Mouse (Mus musculus): Measurements from ENCODE around the gene Svep1. TPM values are rescaled to one million over a fixed set of nuclear protein-coding genes. Genes with fewer than 3 reads are reported as not detected.

Gene Svep1
- polyA plus RNA-seq (2015; fragmentation: Nextera tagmentation; extraction: Ambion mirVana) = 0.31 and 0.46 TPM in 2 replicates

- peaks cover 9% of the 10 kb centered on the region for H3K4me1 ChIP-seq
- WGBS = under 1% methylated on average over 47 of the region's 47 CpGs
- peak within 1 kb of the TSS; percentile 75 for H3K4me2 ChIP-seq (replicated peaks)
- no peaks in the 10 kb centered on the region for H3K36me3 ChIP-seq
- H3K27ac ChIP-seq (replicated peaks) = no peak within 1 kb of the TSS
- no peaks in the 10 kb centered on the region for H3K9me3 ChIP-seq
- peaks cover 25% of the 10 kb centered on the region for H3K27me3 ChIP-seq
- peak; percentile 70 for ATAC-seq (replicated peaks)
- H3K4me3 ChIP-seq = peak within 1 kb of the TSS; percentile 41
- peak within 1 kb of the TSS; percentile 42 for H3K9ac ChIP-seq (replicated peaks)
These were observed at the start of gene Svep1 for GRCm38 (mm10) chr4:58206115-58206945. Gene Svep1 (minus strand): TSS chr4:58206859.

GRCm38 (mm10) chr4:58253410-58253809 is 46.8 kb upstream of the Svep1 start:
- Histone ChIP-seq H3K9ac (replicated peaks) (no peak overlapping the region), H3K4me3 (no peak overlapping the region), H3K4me2 (replicated peaks) (no peak overlapping the region), H3K4me1 (no peaks in the 10 kb centered on the region), H3K27ac (replicated peaks) (no peak overlapping the region), H3K9me3 (no peaks in the 10 kb centered on the region), H3K27me3 (no peaks in the 10 kb centered on the region), H3K36me3 (no peaks in the 10 kb centered on the region)
- no peak for ATAC-seq (replicated peaks)
- WGBS = 34% methylated on average over 5 of the region's 5 CpGs

DNA sequence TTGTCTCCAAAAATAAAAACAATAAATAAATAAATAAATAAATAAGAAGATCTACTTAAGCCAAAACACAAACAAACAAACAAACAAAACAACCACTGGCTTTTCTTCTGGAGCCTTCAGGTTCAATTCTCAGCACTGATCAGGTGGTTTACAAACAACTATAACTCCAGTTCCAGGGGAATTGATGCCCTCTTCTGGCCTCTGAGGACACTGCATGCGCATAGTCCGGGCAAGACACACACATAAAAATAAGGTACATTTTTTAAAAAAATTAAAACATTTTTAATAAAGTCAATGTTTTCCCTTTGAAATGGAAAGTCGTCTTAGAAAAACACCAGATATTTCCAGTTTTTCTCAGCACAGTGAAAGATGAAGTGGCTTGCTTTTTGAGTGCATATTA is 45.7 kb upstream of the Svep1 start:
- Histone ChIP-seq H3K36me3 (no peaks in the 10 kb centered on the region), H3K9me3 (no peaks in the 10 kb centered on the region), H3K27ac (replicated peaks) (no peak overlapping the region), H3K4me3 (no peak overlapping the region), H3K4me2 (replicated peaks) (no peak overlapping the region), H3K27me3 (no peaks in the 10 kb centered on the region), H3K4me1 (no peaks in the 10 kb centered on the region), H3K9ac (replicated peaks) (no peak overlapping the region)
- 94% methylated on average over 3 of the region's 3 CpGs for WGBS
- ATAC-seq (replicated peaks) = no peak

DNA sequence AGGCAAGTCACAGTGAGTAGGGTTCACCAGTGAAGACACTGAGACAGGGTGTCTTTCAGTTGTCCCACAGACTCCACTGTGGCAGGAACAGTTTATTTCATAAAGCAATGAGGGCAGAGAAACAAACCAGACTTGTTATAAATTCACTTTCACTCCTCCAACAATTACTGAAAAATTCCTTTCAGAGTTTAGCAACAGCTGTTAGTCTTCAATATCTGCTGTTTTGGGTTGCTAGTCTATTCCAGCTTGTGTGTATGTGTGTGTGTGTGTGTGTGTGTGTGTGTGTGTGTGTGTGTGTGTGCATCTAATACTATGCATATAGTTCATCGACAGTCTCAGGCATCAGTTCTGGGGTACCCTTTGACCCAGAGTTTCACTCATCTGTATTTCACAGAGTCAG is 38.9 kb upstream of the Svep1 start:
- H3K4me3 ChIP-seq = no peak overlapping the region
- H3K4me1 ChIP-seq = no peaks in the 10 kb centered on the region
- no peaks in the 10 kb centered on the region for H3K36me3 ChIP-seq
- no peak overlapping the region for H3K27ac ChIP-seq (replicated peaks)
- H3K9me3 ChIP-seq = no peaks in the 10 kb centered on the region
- no peak for ATAC-seq (replicated peaks)
- H3K9ac ChIP-seq (replicated peaks) = no peak overlapping the region
- WGBS = 100% methylated on average over 1 of the region's 1 CpGs
- no peak overlapping the region for H3K4me2 ChIP-seq (replicated peaks)
- no peaks in the 10 kb centered on the region for H3K27me3 ChIP-seq

GRCm38 (mm10) chr4:58240416-58240815 is 33.8 kb upstream of the Svep1 start:
- Histone ChIP-seq H3K27me3 (no peaks in the 10 kb centered on the region), H3K27ac (replicated peaks) (no peak overlapping the region), H3K9me3 (no peaks in the 10 kb centered on the region), H3K9ac (replicated peaks) (no peak overlapping the region), H3K4me3 (no peak overlapping the region), H3K4me1 (no peaks in the 10 kb centered on the region), H3K4me2 (replicated peaks) (no peak overlapping the region), H3K36me3 (no peaks in the 10 kb centered on the region)
- ATAC-seq (replicated peaks) = no peak
- 82% methylated on average over 7 of the region's 7 CpGs for WGBS

DNA sequence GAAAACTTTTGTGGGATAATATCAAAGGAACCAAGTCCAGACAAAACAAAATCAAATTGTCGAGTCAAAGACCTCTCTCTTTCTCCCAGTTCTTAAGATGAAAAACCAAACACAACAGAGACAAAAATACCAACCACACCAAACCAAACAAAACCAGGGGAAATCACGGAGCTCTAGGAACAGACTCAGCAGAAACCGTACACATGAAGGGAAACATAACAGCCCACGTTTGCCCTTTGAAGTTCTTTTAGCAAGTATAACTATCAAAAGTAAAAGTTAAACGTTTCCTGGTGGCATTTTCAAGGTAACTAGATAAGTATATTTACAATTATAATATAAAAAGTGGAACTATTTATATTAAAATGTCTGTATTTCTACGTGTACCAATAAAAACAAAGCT is 29.2 kb upstream of the Svep1 start:
- H3K4me3 ChIP-seq = no peak overlapping the region
- no peak for ATAC-seq (replicated peaks)
- no peak overlapping the region for H3K4me2 ChIP-seq (replicated peaks)
- no peaks in the 10 kb centered on the region for H3K9me3 ChIP-seq
- H3K9ac ChIP-seq (replicated peaks) = no peak overlapping the region
- H3K36me3 ChIP-seq = no peaks in the 10 kb centered on the region
- no peak overlapping the region for H3K27ac ChIP-seq (replicated peaks)
- 60% methylated on average over 6 of the region's 6 CpGs for WGBS
- H3K27me3 ChIP-seq = no peaks in the 10 kb centered on the region
- H3K4me1 ChIP-seq = no peaks in the 10 kb centered on the region

- no peak overlapping the region for H3K4me3 ChIP-seq
- no peak overlapping the region for H3K4me2 ChIP-seq (replicated peaks)
- H3K27me3 ChIP-seq = no peaks in the 10 kb centered on the region
- H3K36me3 ChIP-seq = no peaks in the 10 kb centered on the region
- no peak overlapping the region for H3K9ac ChIP-seq (replicated peaks)
- no peak overlapping the region for H3K27ac ChIP-seq (replicated peaks)
- H3K9me3 ChIP-seq = no peaks in the 10 kb centered on the region
- no peaks in the 10 kb centered on the region for H3K4me1 ChIP-seq
- 94% methylated on average over 2 of the region's 2 CpGs for WGBS
- no peak for ATAC-seq (replicated peaks)
These were observed 16.8 kb upstream of the Svep1 start for GRCm38 (mm10) chr4:58223499-58223898.

DNA sequence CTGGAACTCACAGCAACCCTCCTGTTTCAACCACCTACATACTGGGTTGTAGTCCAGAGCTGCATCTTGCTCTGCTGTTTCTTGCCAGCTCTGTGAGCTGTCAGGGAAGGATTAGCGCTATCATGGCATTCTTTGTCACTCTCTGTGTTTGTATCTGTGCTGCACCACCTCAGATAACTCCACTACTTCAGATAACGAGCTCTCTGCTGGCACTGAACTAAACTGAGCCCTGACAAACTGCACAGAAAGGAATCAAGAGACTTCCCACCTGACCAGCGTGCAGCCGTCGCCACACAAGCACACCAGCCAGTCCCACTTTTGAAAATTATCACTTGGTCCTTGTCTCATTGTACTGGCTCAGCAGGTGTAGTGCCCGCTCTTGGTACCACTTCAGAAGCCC is 4.7 kb upstream of the Svep1 start:
- Histone ChIP-seq H3K4me2 (replicated peaks) (no peak overlapping the region), H3K4me3 (no peak overlapping the region), H3K27me3 (peaks cover 7% of the 10 kb centered on the region), H3K27ac (replicated peaks) (no peak overlapping the region), H3K4me1 (peaks cover 3% of the 10 kb centered on the region), H3K9ac (replicated peaks) (no peak overlapping the region), H3K36me3 (no peaks in the 10 kb centered on the region), H3K9me3 (no peaks in the 10 kb centered on the region)
- no peak for ATAC-seq (replicated peaks)
- 56% methylated on average over 6 of the region's 6 CpGs for WGBS

DNA sequence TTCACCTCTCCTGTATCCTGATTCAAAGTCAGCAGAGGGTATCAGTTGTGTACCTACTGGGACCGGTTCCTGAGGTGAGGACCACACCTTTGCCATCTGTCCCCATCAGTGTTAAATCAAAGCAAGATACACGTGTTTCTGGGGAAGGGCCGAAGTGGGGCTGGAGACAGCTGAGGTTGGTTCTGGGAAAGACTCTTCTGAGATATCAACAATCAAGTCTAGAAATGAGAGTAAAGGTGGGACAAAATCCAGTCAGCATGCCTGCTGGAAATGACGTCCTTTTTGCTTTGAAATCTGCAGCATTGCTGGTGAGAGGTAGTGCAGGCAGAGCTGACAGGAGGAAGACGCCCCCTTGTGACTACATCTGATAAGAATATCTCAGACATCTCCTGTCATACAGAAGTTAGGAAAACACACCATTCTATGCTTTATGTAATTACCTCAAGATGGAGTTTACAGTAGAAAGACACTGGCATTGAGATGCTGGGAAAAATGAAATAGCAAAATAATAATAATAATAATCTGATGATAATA is 4.0 kb upstream of the Svep1 start:
- no peaks in the 10 kb centered on the region for H3K9me3 ChIP-seq
- H3K4me2 ChIP-seq (replicated peaks) = no peak overlapping the region
- WGBS = 60% methylated on average over 5 of the region's 5 CpGs
- H3K4me1 ChIP-seq = peaks cover 9% of the 10 kb centered on the region
- no peak overlapping the region for H3K9ac ChIP-seq (replicated peaks)
- no peak overlapping the region for H3K27ac ChIP-seq (replicated peaks)
- peaks cover 14% of the 10 kb centered on the region for H3K27me3 ChIP-seq
- no peak for ATAC-seq (replicated peaks)
- no peaks in the 10 kb centered on the region for H3K36me3 ChIP-seq
- no peak overlapping the region for H3K4me3 ChIP-seq

- Histone ChIP-seq H3K9ac (replicated peaks) (peak overlapping the region; percentile 42; the same call in 1 of the 2 replicates), H3K27ac (replicated peaks) (no peak overlapping the region), H3K4me1 (peaks cover 9% of the 10 kb centered on the region), H3K4me2 (replicated peaks) (peak overlapping the region; percentile 75), H3K27me3 (peaks cover 25% of the 10 kb centered on the region), H3K4me3 (peak overlapping the region; percentile 41), H3K9me3 (no peaks in the 10 kb centered on the region), H3K36me3 (no peaks in the 10 kb centered on the region)
- ATAC-seq (replicated peaks) = peak; percentile 63; the same call in 1 of the 2 replicates
- under 1% methylated on average over 31 of the region's 31 CpGs for WGBS
These were observed 927 bp downstream of the Svep1 start for GRCm38 (mm10) chr4:58205750-58206114.

GRCm38 (mm10) chr4:58201703-58202102 is 5.0 kb downstream of the Svep1 start:
- Histone ChIP-seq H3K4me1 (peaks cover 9% of the 10 kb centered on the region), H3K4me3 (no peak overlapping the region), H3K36me3 (no peaks in the 10 kb centered on the region), H3K9ac (replicated peaks) (no peak overlapping the region), H3K9me3 (no peaks in the 10 kb centered on the region), H3K27me3 (peaks cover 20% of the 10 kb centered on the region), H3K27ac (replicated peaks) (no peak overlapping the region), H3K4me2 (replicated peaks) (no peak overlapping the region)
- no peak for ATAC-seq (replicated peaks)
- 81% methylated on average over 2 of the region's 2 CpGs for WGBS

DNA sequence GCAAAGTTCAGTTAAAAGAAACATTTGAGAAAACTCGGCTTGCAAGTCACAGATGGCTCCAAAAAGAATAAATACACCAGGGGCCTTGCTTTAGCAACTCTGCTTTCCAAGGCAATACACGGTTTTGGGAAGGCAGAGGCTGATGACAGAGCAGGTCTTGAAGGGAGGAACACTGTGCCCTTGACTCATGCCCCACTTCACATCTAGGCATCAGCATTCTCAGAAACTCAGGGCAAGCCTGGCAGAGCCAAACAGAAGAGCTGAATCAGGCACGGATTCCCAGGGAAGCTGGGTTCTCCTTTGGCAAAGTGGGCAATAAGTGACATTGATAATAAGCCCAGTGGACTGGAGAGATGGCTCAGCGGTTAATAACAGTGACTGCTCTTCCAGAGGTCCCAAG is 5.8 kb downstream of the Svep1 start:
- Histone ChIP-seq H3K4me1 (0 out of 2 replicates have a peak, but pooled peaks cover under 1% of the 10 kb centered on the region), H3K27me3 (peaks cover 12% of the 10 kb centered on the region), H3K4me3 (no peak overlapping the region), H3K9ac (replicated peaks) (no peak overlapping the region), H3K4me2 (replicated peaks) (no peak overlapping the region), H3K9me3 (no peaks in the 10 kb centered on the region), H3K27ac (replicated peaks) (no peak overlapping the region), H3K36me3 (no peaks in the 10 kb centered on the region)
- 75% methylated on average over 4 of the region's 4 CpGs for WGBS
- ATAC-seq (replicated peaks) = no peak

Measured in forebrain, embryonic 15.5 days (tissue).